Mouse (Mus musculus) embryonic fibroblast, embryonic 13.5 days (primary cell): ENCODE measurements at regions not wholly inside any gene's neighbourhood (a gene's known extent, or its start where the extent isn't known, plus 50 kb on each side); places are given as distances from the start of the nearest gene placed in this dataset.

ENCODE experiments used
- H3K27ac ChIP-seq: 2 replicates; pipeline ENCODE4 v1.5.1; 2012; ENCODE audit warnings: low read length, control low read depth, inconsistent platforms; ENCODE audit not compliant: insufficient read depth
- H3K4me1 ChIP-seq: 2 replicates; pipeline ENCODE4 v1.6.1; 2011; ENCODE audit warnings: low read length; ENCODE audit not compliant: control insufficient read depth, insufficient read depth
- H3K4me3 ChIP-seq: 2 replicates; pipeline ENCODE4 v1.5.1; 2011; ENCODE audit warnings: mild to moderate bottlenecking, control low read depth, low read length; ENCODE audit not compliant: insufficient read depth
- CTCF ChIP-seq: IDR thresholded peaks from 2 replicates; pipeline ENCODE4 v1.5.1; 2011; ENCODE audit warnings: mild to moderate bottlenecking, control low read depth, low read length, moderate library complexity, borderline replicate concordance; ENCODE audit not compliant: insufficient read depth
- POLR2A ChIP-seq: IDR thresholded peaks from 2 replicates; pipeline ENCODE4 v1.6.1; 2011; ENCODE audit warnings: low read depth, mild to moderate bottlenecking, control low read depth, low read length, moderate library complexity

DNA sequence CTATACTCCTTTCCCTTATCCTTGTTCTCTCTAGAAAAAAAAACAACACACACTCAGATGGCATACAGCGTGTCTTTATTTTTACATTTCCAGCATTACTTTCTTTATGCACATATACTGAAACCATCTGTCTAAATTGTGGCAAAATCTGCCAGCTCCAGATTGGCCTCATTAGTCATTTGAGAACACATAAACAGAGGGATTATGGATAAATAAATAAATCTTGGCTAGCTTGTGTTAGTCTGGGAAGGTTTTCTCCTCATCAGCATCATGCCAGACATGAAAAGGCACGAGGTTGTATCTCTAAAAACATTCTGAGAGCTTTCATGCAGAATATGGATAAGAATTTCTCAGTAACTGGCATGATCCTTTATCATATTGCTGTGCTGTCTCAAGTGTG is 1369.1 kb downstream of the Slc22a22 start:
- H3K4me3 ChIP-seq = no peak overlapping the region
- no peak for TF ChIP-seq CTCF
- TF ChIP-seq POLR2A = no peak
- no peaks in the 10 kb centered on the region for H3K4me1 ChIP-seq
- no peak overlapping the region for H3K27ac ChIP-seq

DNA sequence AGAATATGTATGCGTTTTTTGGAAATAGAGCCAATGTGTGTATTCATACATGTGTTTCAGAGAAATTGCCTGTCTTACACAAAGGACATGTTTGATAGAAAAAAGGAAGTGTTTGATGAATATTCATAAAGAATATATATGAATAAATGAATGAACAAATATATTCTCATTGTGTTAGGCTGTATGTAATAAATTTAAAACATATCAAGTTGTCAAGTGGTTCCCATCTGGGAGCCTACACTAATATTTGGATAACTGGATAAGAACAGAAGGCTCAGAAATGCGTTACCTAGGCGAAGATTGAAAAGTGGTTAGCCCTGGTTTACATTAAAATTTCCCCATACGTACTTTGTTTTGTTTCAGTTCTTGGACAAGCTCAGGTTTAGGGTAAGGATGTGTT is 1369.7 kb downstream of the Slc22a22 start:
- Histone ChIP-seq H3K4me3 (no peak overlapping the region), H3K4me1 (no peaks in the 10 kb centered on the region), H3K27ac (no peak overlapping the region)
- no peak for TF ChIP-seq CTCF
- TF ChIP-seq POLR2A = no peak

DNA sequence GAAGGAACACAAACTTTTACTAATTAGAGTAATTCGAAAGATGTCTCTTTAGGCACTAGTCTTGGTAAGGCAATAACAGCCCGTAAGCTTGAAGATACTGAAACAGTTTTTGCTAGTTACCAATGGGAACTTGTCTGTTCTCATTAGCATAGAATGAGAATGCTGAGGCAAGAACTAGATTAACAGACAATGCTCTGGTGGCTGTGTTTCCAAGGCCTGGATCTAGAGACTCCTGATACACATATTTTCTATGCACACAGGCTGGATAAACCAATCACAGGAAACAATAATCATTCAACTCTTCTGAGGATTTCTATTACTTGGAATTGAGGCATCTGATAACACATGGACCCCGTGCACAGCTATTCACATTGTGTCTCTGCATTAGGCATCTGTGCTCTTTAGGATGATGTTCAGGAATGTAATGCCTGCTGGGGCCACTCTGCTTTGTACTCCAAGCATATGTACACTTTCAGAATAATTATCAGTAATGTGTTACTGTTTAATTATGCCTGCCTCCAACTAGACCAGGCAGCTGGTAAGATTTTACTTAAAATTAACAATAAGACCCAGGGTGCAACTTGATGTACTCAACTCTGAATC is 1377.2 kb downstream of the Slc22a22 start:
- H3K4me1 ChIP-seq = no peaks in the 10 kb centered on the region
- TF ChIP-seq CTCF = no peak
- no peak for TF ChIP-seq POLR2A
- no peak overlapping the region for H3K27ac ChIP-seq
- H3K4me3 ChIP-seq = no peak overlapping the region

DNA sequence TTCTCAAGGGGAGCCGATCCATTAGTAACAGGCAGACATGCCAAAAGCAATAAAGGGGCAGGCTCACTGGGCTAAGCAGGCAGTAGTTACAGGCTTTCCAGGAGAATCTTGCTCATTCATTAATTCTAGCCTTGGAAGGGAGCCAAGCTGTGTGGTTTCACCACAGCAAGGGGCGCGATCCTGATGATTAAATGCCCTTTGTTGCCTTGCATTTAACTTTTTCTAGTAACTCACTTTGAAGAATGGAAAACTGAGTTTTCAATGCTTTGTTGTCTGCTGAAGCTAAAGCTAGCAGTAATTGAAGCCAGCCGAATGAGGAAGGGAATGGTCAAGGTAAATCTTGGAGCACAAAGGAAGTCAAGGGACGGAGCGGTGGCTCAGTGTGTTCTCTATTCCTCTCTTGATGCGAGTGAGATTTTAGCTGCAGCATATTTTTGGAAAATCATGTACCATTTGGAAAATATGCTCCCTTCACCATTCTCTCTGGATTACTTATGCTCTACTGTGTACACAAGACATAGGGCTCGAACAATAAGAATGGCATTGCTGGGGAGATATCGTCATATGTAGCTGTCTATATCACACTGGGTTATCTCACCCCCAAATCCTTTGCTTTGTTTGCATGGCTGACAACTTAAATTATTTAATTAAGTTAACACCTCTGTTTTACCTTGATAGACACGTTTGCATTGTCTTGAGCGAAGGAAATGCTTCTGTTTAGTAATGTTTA is 1399.4 kb downstream of the Slc22a22 start:
- H3K27ac ChIP-seq = no peak overlapping the region
- H3K4me3 ChIP-seq = no peak overlapping the region
- no peak for TF ChIP-seq CTCF
- no peak for TF ChIP-seq POLR2A

DNA sequence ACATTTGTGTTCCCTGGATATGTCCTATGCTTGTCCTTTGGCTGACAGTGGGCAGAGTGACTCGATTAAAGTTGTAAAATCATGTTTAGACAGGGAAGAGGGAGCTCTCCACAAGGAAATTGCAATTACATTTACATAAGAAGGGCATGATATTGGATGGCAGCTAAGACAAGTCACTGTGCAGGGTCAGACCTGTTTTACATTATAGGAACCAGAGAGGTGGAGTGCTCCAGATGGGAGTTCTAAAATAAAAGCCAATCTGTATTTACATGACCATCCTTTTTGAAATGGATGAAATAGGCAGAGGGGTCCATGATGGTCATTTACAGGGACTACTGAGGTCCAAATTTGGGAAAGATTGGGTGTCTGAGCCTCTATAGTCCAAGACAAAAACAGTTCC is 1400.3 kb downstream of the Slc22a22 start:
- Histone ChIP-seq H3K4me1 (peaks cover 3% of the 10 kb centered on the region; the same call in 1 of the 2 replicates), H3K4me3 (no peak overlapping the region), H3K27ac (no peak overlapping the region)
- TF ChIP-seq POLR2A = no peak

More for the DNA sequence above, 1399.4 kb downstream of the Slc22a22 start:
- H3K4me1 ChIP-seq = peaks cover 3% of the 10 kb centered on the region; the same call in 1 of the 2 replicates

DNA sequence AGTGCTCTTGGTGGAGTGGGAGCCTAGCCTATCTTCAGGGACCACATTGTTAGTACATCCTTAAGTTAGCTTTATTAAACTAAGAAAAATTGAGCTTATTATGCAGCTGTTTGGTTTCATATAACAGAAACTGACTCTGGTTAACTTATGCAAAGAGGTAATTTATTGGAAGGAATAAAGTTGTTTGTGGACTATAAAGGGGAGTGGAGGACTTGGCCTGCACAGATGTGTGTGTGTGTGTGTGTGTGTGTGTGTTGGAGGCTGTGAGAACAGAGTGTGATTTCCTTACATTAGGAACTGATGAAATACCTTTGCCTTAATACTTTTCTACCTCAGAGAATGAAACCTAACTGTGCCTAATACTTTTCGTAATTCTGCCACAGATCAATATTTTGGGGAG is 1400.7 kb downstream of the Slc22a22 start:
- TF ChIP-seq CTCF = no peak
- no peak for TF ChIP-seq POLR2A
- Histone ChIP-seq H3K27ac (no peak overlapping the region), H3K4me1 (peaks cover 3% of the 10 kb centered on the region; the same call in 1 of the 2 replicates), H3K4me3 (no peak overlapping the region)

DNA sequence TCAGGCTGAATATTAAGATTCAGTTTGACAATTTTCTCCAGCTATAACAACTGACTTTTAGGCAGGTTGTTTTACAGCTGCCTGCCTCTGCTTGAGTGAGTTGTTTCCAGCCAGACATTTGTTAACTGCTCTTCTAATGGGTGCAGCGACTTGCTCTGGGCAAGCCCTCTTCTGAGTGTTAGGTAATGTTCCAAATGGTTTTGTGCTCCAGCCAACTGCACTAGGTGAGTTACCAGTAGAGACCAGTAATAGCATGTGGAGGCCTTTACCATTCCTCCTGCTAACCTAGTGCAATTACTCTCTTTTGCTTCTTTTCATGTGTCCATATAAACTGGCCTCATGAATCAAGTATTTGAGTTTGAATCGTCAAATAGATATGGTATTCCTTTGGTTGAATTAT is 1407.9 kb downstream of the Slc22a22 start:
- no peak overlapping the region for H3K4me3 ChIP-seq
- H3K27ac ChIP-seq = no peak overlapping the region
- no peaks in the 10 kb centered on the region for H3K4me1 ChIP-seq
- no peak for TF ChIP-seq POLR2A

DNA sequence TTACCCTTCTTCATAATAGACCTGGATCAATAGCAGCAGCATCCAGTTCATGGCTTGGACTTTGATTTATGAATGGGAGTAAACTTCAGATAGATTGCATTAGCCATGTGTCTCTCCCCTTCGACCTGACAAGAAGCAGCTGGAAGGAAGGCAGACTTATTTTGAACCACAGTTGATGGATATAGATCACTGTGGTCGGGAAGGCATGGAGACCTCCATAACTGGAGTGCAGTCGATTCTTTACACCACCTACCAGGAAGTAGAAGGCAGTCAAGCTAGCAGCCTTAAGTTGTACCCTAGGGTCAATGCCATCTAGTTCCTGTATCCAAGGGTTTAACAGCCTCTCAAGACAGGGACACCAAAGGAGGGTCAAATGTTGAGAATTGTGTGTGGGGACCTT is 1410.2 kb downstream of the Slc22a22 start:
- no peak overlapping the region for H3K4me3 ChIP-seq
- H3K27ac ChIP-seq = no peak overlapping the region
- no peaks in the 10 kb centered on the region for H3K4me1 ChIP-seq
- TF ChIP-seq POLR2A (no peak), CTCF (no peak)

DNA sequence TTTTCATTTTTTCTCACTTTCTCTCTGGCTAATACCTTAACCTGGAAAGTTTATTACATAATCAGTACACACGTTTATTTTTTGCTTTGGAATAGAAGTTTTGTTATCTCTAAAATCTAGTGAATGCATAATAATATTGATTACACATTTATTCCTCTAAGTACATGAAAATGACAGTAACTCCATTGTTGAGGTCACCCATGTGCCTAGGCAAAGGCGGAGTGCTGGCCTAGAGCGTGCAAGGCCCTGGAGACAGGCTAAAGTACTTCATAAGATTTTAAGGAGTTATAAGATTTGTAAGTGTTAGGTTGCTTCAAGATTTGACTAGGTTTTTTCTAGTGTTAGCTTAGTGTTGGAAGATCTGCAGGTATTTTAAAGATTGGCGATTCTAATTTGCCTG is 1410.9 kb downstream of the Slc22a22 start:
- no peak overlapping the region for H3K27ac ChIP-seq
- no peak overlapping the region for H3K4me3 ChIP-seq
- no peaks in the 10 kb centered on the region for H3K4me1 ChIP-seq
- TF ChIP-seq CTCF (no peak), POLR2A (no peak)

DNA sequence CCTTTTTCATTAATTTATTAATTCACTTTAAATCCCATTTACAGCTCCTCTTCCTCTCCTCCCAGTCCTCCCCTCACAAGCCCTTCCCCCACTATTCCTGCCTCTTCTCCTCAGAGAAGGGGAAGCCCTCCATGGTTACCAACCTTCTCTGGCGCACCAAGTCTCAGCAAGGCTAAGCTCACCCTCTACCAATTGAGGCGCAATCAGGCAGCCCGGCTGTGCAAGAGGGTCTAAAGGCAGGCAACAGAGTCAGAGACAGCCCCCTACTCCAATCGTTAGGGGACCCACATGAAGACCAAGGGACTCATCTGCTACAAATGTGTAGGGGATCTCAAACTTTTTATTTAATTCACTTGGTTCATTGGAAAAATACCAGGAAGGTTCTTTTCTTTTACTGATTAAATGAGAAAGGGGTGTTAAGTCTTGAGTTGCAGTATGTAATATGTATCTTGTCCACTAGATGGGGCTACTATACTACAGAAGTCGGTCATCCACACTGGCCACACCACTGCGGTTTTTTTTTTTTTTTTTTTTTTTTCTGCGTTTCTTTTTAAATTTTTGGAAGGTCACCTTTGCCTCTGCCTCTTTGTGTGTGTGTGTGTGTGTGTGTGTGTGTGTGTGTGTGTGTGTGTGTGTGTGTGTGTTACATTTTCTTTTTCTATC is 1411.4 kb downstream of the Slc22a22 start:
- no peak overlapping the region for H3K4me3 ChIP-seq
- no peak for TF ChIP-seq CTCF
- H3K27ac ChIP-seq = no peak overlapping the region
- no peaks in the 10 kb centered on the region for H3K4me1 ChIP-seq
